Mouse (Mus musculus) MEL (cell line): ENCODE measurements around the gene Pla2g6. TPM values are rescaled to one million over a fixed set of nuclear protein-coding genes. Genes with fewer than 3 reads are reported as not detected.

Experiments
- DNase-seq: peaks from one replicate; pipeline ENCODE4 v3.0.0; 2011; ENCODE audit warnings: low read depth, low spot score
- H3K27ac ChIP-seq: 2 replicates; pipeline ENCODE4 v1.5.1; 2012; ENCODE audit warnings: low read depth, mild to moderate bottlenecking, control low read depth, low read length, moderate library complexity; ENCODE audit not compliant: control insufficient read depth
- H3K27me3 ChIP-seq, 2 experiments: fragments of 150-350 bp in 1 of 2; sonication (generic) in 1 of 2; 2 replicates each; pipeline ENCODE4 v1.6.1; 2012; ENCODE audit warnings: low read length in 2 of 2, mild to moderate bottlenecking in 2 of 2, improper control_type of control experiment in 1 of 2, moderate library complexity in 1 of 2; ENCODE audit not compliant: insufficient read depth in 2 of 2, control insufficient read depth in 1 of 2
- H3K36me3 ChIP-seq, 2 experiments: 2 replicates each; pipeline ENCODE4 v1.6.1; 2012 to 2014; ENCODE audit warnings: low read length in 2 of 2, improper control_type of control experiment in 1 of 2, inconsistent platforms in 1 of 2, mild to moderate bottlenecking in 1 of 2; ENCODE audit not compliant: insufficient read depth in 2 of 2, control insufficient read depth in 1 of 2
- H3K4me1 ChIP-seq, 2 experiments: fragments of 150-350 bp in 1 of 2; sonication (generic) in 1 of 2; 2 replicates each; pipeline ENCODE4 v1.6.1; 2012; ENCODE audit warnings: low read length in 2 of 2, improper control_type of control experiment in 1 of 2, mild to moderate bottlenecking in 1 of 2; ENCODE audit not compliant: insufficient read depth in 2 of 2, control insufficient read depth in 1 of 2
- H3K4me3 ChIP-seq, 2 experiments: fragments of 150-350 bp in 1 of 2; sonication (generic) in 1 of 2; 2 replicates each; pipeline ENCODE4 v1.5.1; 2012; ENCODE audit warnings: low read depth in 2 of 2, low read length in 2 of 2, mild to moderate bottlenecking in 2 of 2, moderate library complexity in 2 of 2, control low read depth in 1 of 2, improper control_type of control experiment in 1 of 2; ENCODE audit not compliant: control insufficient read depth in 1 of 2, insufficient read depth in 1 of 2
- H3K79me2 ChIP-seq: 2 replicates; pipeline ENCODE4 v1.6.1; 2012; ENCODE audit warnings: mild to moderate bottlenecking, low read length, moderate library complexity; ENCODE audit not compliant: control insufficient read depth, poor library complexity, insufficient read depth
- H3K9ac ChIP-seq: 2 replicates; pipeline ENCODE4 v1.6.1; 2012; ENCODE audit warnings: low read depth, mild to moderate bottlenecking, control low read depth, low read length, moderate library complexity; ENCODE audit not compliant: control insufficient read depth, poor library complexity, severe bottlenecking
- H3K9me3 ChIP-seq: fragments of 150-350 bp; sonication (generic); replicated peaks from 2 replicates; pipeline ENCODE4 v1.6.1; 2012; ENCODE audit warnings: mild to moderate bottlenecking, low read length, improper control_type of control experiment, moderate library complexity; ENCODE audit not compliant: insufficient read depth
- CHD1 ChIP-seq: IDR thresholded peaks from 2 replicates; pipeline ENCODE4 v1.6.1; 2012; ENCODE audit warnings: low read depth, mild to moderate bottlenecking, inconsistent platforms, low read length, improper control_type of control experiment
- CHD2 ChIP-seq: IDR thresholded peaks from 2 replicates; pipeline ENCODE4 v1.6.1; 2011; ENCODE audit warnings: low read length, improper control_type of control experiment
- CTCF ChIP-seq, 3 experiments: IDR thresholded peaks in 2 of 3; conservative IDR thresholded peaks in 1 of 3; 2 replicates each; pipeline ENCODE4 v1.5.1; 2011 to 2012; ENCODE audit warnings: low read length in 3 of 3, low read depth in 2 of 3, mild to moderate bottlenecking in 2 of 3, improper control_type of control experiment in 1 of 3, inconsistent platforms in 1 of 3, mixed read lengths in 1 of 3, moderate library complexity in 1 of 3; ENCODE audit not compliant: control insufficient read depth in 1 of 3, insufficient read depth in 1 of 3, poor library complexity in 1 of 3, severe bottlenecking in 1 of 3
- E2F4 ChIP-seq: IDR thresholded peaks from 2 replicates; pipeline ENCODE4 v1.6.1; 2011; ENCODE audit warnings: low read depth, low read length, improper control_type of control experiment, borderline replicate concordance
- ETS1 ChIP-seq: IDR thresholded peaks from 2 replicates; pipeline ENCODE4 v1.6.1; 2012; ENCODE audit warnings: low read depth, mild to moderate bottlenecking, inconsistent platforms, low read length, improper control_type of control experiment, moderate library complexity
- GABPA ChIP-seq: IDR thresholded peaks from 2 replicates; pipeline ENCODE4 v1.6.1; 2012; ENCODE audit warnings: low read depth, mild to moderate bottlenecking, inconsistent platforms, low read length, improper control_type of control experiment, moderate library complexity
- GATA1 ChIP-seq: IDR thresholded peaks from 2 replicates; pipeline ENCODE4 v1.6.1; 2011; ENCODE audit warnings: low read depth, low read length, improper control_type of control experiment
- MAFK ChIP-seq: IDR thresholded peaks from 2 replicates; pipeline ENCODE4 v1.6.1; 2011; ENCODE audit warnings: low read depth, mild to moderate bottlenecking, low read length, improper control_type of control experiment, borderline replicate concordance
- MEF2A ChIP-seq: IDR thresholded peaks from 2 replicates; pipeline ENCODE4 v1.6.1; 2014; ENCODE audit warnings: low read depth, mild to moderate bottlenecking, inconsistent platforms, low read length, improper control_type of control experiment; ENCODE audit not compliant: poor library complexity, insufficient replicate concordance, severe bottlenecking; ENCODE audit errors: extremely low read depth
- MYB ChIP-seq: IDR thresholded peaks from 2 replicates; pipeline ENCODE4 v1.6.1; 2011; ENCODE audit warnings: mild to moderate bottlenecking, low read depth, low read length, improper control_type of control experiment
- NELFE ChIP-seq: IDR thresholded peaks from 2 replicates; pipeline ENCODE4 v1.6.1; 2011; ENCODE audit warnings: low read depth, low read length, improper control_type of control experiment
- POLR2A ChIP-seq, 2 experiments: IDR thresholded peaks; 2 replicates each; pipeline ENCODE4 v1.6.1; 2011 to 2012; ENCODE audit warnings: low read length in 2 of 2, mild to moderate bottlenecking in 2 of 2, control low read depth in 1 of 2, improper control_type of control experiment in 1 of 2, low read depth in 1 of 2, moderate library complexity in 1 of 2; ENCODE audit not compliant: control insufficient read depth in 1 of 2, insufficient read depth in 1 of 2, poor library complexity in 1 of 2
- POLR2AphosphoS2 ChIP-seq: IDR thresholded peaks from 2 replicates; pipeline ENCODE4 v1.6.1; 2011; ENCODE audit warnings: low read length, improper control_type of control experiment
- RAD21 ChIP-seq: IDR thresholded peaks from 2 replicates; pipeline ENCODE4 v1.6.1; 2011; ENCODE audit warnings: mild to moderate bottlenecking, low read depth, low read length, improper control_type of control experiment
- SMC3 ChIP-seq: IDR thresholded peaks from 2 replicates; pipeline ENCODE4 v1.6.1; 2011; ENCODE audit warnings: low read depth, low read length, improper control_type of control experiment
- TAL1 ChIP-seq: IDR thresholded peaks from 2 replicates; pipeline ENCODE4 v1.6.1; 2012; ENCODE audit warnings: mild to moderate bottlenecking, inconsistent platforms, low read length, moderate library complexity, mixed read lengths
- TBP ChIP-seq: IDR thresholded peaks from 2 replicates; pipeline ENCODE4 v1.8.0; 2011; ENCODE audit warnings: low read depth, low read length, improper control_type of control experiment
- TCF12 ChIP-seq: IDR thresholded peaks from 2 replicates; pipeline ENCODE4 v1.6.1; 2014; ENCODE audit warnings: low read depth, mild to moderate bottlenecking, inconsistent platforms, low read length, improper control_type of control experiment, moderate library complexity
- UBTF ChIP-seq: IDR thresholded peaks from 2 replicates; pipeline ENCODE4 v1.6.1; 2012; ENCODE audit warnings: low read depth, mild to moderate bottlenecking, inconsistent platforms, low read length, improper control_type of control experiment, moderate library complexity, borderline replicate concordance; ENCODE audit not compliant: insufficient read depth
- USF1 ChIP-seq: IDR thresholded peaks from 2 replicates; pipeline ENCODE4 v1.6.1; 2014; ENCODE audit warnings: low read depth, mild to moderate bottlenecking, inconsistent platforms, low read length, improper control_type of control experiment, moderate library complexity
- USF2 ChIP-seq, 2 experiments: IDR thresholded peaks; 2 replicates each; pipeline ENCODE4 v1.6.1; 2011 to 2012; ENCODE audit warnings: improper control_type of control experiment in 2 of 2, low read length in 2 of 2, borderline replicate concordance in 1 of 2, inconsistent platforms in 1 of 2, low read depth in 1 of 2, mild to moderate bottlenecking in 1 of 2; ENCODE audit not compliant: insufficient read depth in 1 of 2
- ZC3H11A ChIP-seq: IDR thresholded peaks from 2 replicates; pipeline ENCODE4 v1.6.1; 2012; ENCODE audit warnings: low read depth, mild to moderate bottlenecking, inconsistent platforms, low read length, improper control_type of control experiment
- ZKSCAN1 ChIP-seq: IDR thresholded peaks from 2 replicates; pipeline ENCODE4 v1.6.1; 2012; ENCODE audit warnings: low read depth, mild to moderate bottlenecking, inconsistent platforms, low read length, improper control_type of control experiment, moderate library complexity
- ZMIZ1 ChIP-seq: IDR thresholded peaks from 2 replicates; pipeline ENCODE4 v1.6.1; 2012; ENCODE audit warnings: low read depth, mild to moderate bottlenecking, inconsistent platforms, low read length, improper control_type of control experiment, moderate library complexity
- ZNF384 ChIP-seq: IDR thresholded peaks from 2 replicates; pipeline ENCODE4 v1.6.1; 2012; ENCODE audit warnings: low read depth, mild to moderate bottlenecking, inconsistent platforms, low read length, improper control_type of control experiment
- polyA plus RNA-seq, 2 experiments: library from polyadenylated mRNA; stranded (reverse) in 1 of 2; unstranded in 1 of 2; fragments of >175 nt in 1 of 2; fragments of >200 nt in 1 of 2; gene quantifications; 2 replicates each; pipeline versions ENCODE4 v1.2.1 to v1.2.4; 2012; ENCODE audit warnings: low replicate concordance in 2 of 2, low read depth in 1 of 2; ENCODE audit not compliant: insufficient read length in 2 of 2, insufficient read depth in 1 of 2, missing spikeins in 1 of 2
- total RNA-seq: library from RNA; depleted of rRNA; stranded (reverse); fragments of 300-350 nt; gene quantifications from 2 replicates; pipeline ENCODE4 v1.2.3, GENCODE M21; 2012

Gene Pla2g6
- total and polyA plus RNA-seq, 3 experiments, result 11.8 to 24.7 TPM; not detected in 1

- no peak for DNase-seq
- Histone ChIP-seq H3K27me3 (no peaks in the 10 kb centered on the region), H3K9me3 (no peaks in the 10 kb centered on the region), H3K4me1 (no peaks in the 10 kb centered on the region), H3K79me2 (no peaks in the 10 kb centered on the region), H3K9ac (no peak overlapping the region), H3K27ac (no peak overlapping the region), H3K4me3 (no peak overlapping the region), H3K36me3 (no peaks in the 10 kb centered on the region; a peak in 1 of 4 replicates)
- TF ChIP-seq SMC3 (no peak), GABPA (no peak), USF1 (no peak), ZC3H11A (no peak), MAFK (no peak), UBTF (no peak), TBP (no peak), MEF2A (no peak), RAD21 (no peak), CHD2 (no peak), POLR2AphosphoS2 (no peak), NELFE (no peak), TAL1 (no peak), ZNF384 (no peak), ETS1 (no peak), E2F4 (no peak), ZKSCAN1 (no peak)
These were observed 23.4 kb downstream of the Pla2g6 start for GRCm38 (mm10) chr15:79304832-79305231.

DNA sequence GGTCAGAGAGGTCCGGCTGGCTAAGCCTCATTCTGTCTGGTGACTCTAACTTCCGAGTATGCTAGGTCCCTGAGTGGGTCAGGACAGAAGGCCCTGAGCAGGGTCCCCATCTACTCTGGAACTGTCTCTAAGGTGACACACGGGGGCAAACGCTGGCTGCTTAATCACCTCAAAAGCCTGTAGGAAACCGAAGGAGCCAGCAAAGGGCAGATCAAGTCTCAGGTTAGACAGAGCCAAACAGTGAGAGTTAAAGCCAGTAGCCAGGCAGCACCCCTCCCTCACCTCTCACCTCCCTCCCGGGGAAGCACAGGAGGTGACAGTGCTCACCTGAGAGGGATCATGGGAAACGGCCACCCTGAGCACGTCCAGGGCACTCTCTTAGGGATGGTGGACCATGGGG, 24.5 kb downstream of the Pla2g6 start:
- H3K27ac ChIP-seq, result no peak overlapping the region
- H3K9me3 ChIP-seq, result no peaks in the 10 kb centered on the region
- no peak for TF ChIP-seq GATA1
- no peak for TF ChIP-seq CTCF (IDR thresholded peaks at IDR 0.05 in 2 of 3, conservative IDR thresholded peaks at IDR 0.05 in 1 of 3; ENCODE audit: control insufficient read depth in 1 of 3, insufficient read depth in 1 of 3, low read depth in 2 of 3, low read length in 3 of 3, poor library complexity in 1 of 3, severe bottlenecking in 1 of 3)
- no peak for TF ChIP-seq CHD1
- TF ChIP-seq TCF12, result no peak
- TF ChIP-seq POLR2A (IDR thresholded peaks at IDR 0.05; ENCODE audit: control insufficient read depth in 1 of 2, insufficient read depth in 1 of 2, low read depth in 1 of 2, low read length in 2 of 2, poor library complexity in 1 of 2), result no peak
- no peak for TF ChIP-seq RAD21
- TF ChIP-seq CHD2, result no peak
- no peak for TF ChIP-seq ZMIZ1
- no peak for TF ChIP-seq ETS1
- TF ChIP-seq MYB, result no peak
- TF ChIP-seq SMC3, result no peak
- TF ChIP-seq ZNF384, result no peak
- TF ChIP-seq UBTF, result no peak
- no peak for TF ChIP-seq USF2 (IDR thresholded peaks at IDR 0.05; ENCODE audit: borderline replicate concordance in 1 of 2, insufficient read depth in 1 of 2, low read depth in 1 of 2, low read length in 2 of 2)
- no peak for TF ChIP-seq E2F4
- TF ChIP-seq, all 39 proteins: peak for 0
- no peak overlapping the region for H3K9ac ChIP-seq
- no peaks in the 10 kb centered on the region for H3K4me1 ChIP-seq
- H3K79me2 ChIP-seq, result no peaks in the 10 kb centered on the region
- H3K36me3 ChIP-seq, result no peaks in the 10 kb centered on the region; a peak in 1 of 4 replicates
- no peaks in the 10 kb centered on the region for H3K27me3 ChIP-seq
- H3K4me3 ChIP-seq, result no peak overlapping the region
- DNase-seq, result no peak
